18 mouse cellular contexts compared by ENCODE assay signal in the genomic region with DNA sequence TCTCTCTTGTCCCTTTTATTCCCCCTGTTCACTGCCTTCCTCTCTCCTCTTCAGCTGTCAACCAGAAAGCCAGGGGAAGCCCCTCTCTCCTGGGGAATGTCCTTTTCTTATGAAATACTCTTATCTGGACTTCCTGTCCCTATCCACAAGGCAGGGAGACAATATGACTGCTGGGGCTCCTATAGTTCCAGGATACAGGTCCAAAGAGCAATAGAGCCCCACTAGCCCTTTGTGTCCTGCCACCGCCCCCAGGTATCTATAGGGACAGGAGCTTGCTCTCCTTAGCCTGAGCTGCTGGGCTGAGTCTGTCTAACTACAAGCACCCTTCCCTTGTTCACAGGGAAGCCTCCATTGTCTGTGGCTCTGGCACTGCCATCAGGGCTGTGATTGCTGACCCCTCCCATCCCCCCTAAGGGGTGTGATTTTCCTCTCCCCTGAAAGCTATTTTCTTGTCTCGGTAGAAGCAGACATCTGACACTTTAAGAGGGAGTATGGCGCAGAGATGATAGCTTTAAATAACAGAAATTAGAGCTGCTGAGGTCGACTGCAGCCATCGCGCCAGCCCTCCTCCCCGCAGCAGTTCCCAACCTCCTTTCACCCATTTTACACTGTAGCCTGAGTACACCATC. TPM values are rescaled to one million over a fixed set of nuclear protein-coding genes. Genes with fewer than 3 reads are reported as not detected.
A peak's percentile ranks its signal among the peaks of the same experiment; 100 is the strongest.
DNase-seq lines count a peak whose midpoint lies in the region; ATAC-seq lines count a peak whose summit lies in the region.
"Had no signal": no experiment of that assay in that cellular context is flagged by ENCODE, and none has a peak within 500 bp of the region (broad histone marks: within the 10 kb centered on the region; RNA-seq: fewer than 3 reads in every experiment).

No protein-coding gene starts in this region.

- H3K27me3 ChIP-seq in heart, embryonic 10.5 days (ENCODE audit: insufficient read depth, poor library complexity, severe bottlenecking) = peaks cover 77% of the 10 kb centered on the region
- no peaks in the 10 kb centered on the region for H3K27me3 ChIP-seq in forebrain, embryonic 14.5 days (replicated peaks; ENCODE audit: control insufficient read depth, insufficient read depth, low read length)
- H3K27me3 ChIP-seq in intestine, embryonic 16.5 days (replicated peaks; ENCODE audit: control insufficient read depth, insufficient read depth, low read length) = 0 out of 2 replicates have a peak, but pooled peaks cover 5% of the 10 kb centered on the region
- H3K27me3 ChIP-seq in neural tube, embryonic 12.5 days (replicated peaks) = peaks cover 39% of the 10 kb centered on the region

- no peak for DNase-seq in heart, embryonic 10.5 days (ENCODE audit: low spot score)
- DNase-seq in heart, postnatal 25 days (ENCODE audit: low spot score) = no peak
- DNase-seq in forebrain, embryonic 14.5 days (ENCODE audit: low spot score) = peak; percentile 77
- no peak for DNase-seq in heart, postnatal 4 days
- no peak for DNase-seq in right cerebral cortex, adult 2 months (ENCODE audit: low spot score in 2 of 2)
- no peak for DNase-seq in layer of hippocampus, adult 9-11 months
- DNase-seq: adrenal gland, postnatal 14 days; embryo, embryonic 11 days; heart, adult 18-20 months; heart, postnatal 36 days; kidney, postnatal 25 days; lung, embryonic 14.5 days had no signal

- 13% methylated on average over 7 of the region's 7 CpGs for WGBS in heart, embryonic 10.5 days
- 30% methylated on average over 7 of the region's 7 CpGs for WGBS in forebrain, embryonic 14.5 days
- 42% methylated on average over 7 of the region's 7 CpGs for WGBS in intestine, embryonic 16.5 days
- WGBS in neural tube, embryonic 12.5 days = 17% methylated on average over 7 of the region's 7 CpGs

- no peaks in the 10 kb centered on the region for H3K9me3 ChIP-seq in heart, embryonic 10.5 days
- H3K9me3 ChIP-seq in forebrain, embryonic 14.5 days (replicated peaks; ENCODE audit: control insufficient read depth, low read length) = no peaks in the 10 kb centered on the region
- H3K9me3 ChIP-seq in intestine, embryonic 16.5 days (ENCODE audit: control insufficient read depth, low read length) = no peaks in the 10 kb centered on the region
- H3K9me3 ChIP-seq in neural tube, embryonic 12.5 days = no peaks in the 10 kb centered on the region

- peak overlapping the region; percentile 67 for H3K27ac ChIP-seq in heart, embryonic 10.5 days
- peak overlapping the region; percentile 99 for H3K27ac ChIP-seq in forebrain, embryonic 14.5 days (ENCODE audit: low read depth, low read length)
- H3K27ac ChIP-seq in intestine, embryonic 16.5 days (ENCODE audit: low read length) = peak overlapping the region; percentile 77
- H3K27ac ChIP-seq in neural tube, embryonic 12.5 days = peak overlapping the region; percentile 22; the same call in 1 of the 2 replicates
- H3K27ac ChIP-seq: stomach, postnatal 0 days had no signal

- H3K4me1 ChIP-seq in heart, embryonic 10.5 days = peaks cover 71% of the 10 kb centered on the region
- H3K4me1 ChIP-seq in forebrain, embryonic 14.5 days (ENCODE audit: control insufficient read depth, insufficient read depth, low read length) = peaks cover 66% of the 10 kb centered on the region
- peaks cover 36% of the 10 kb centered on the region for H3K4me1 ChIP-seq in intestine, embryonic 16.5 days (ENCODE audit: control insufficient read depth, insufficient read depth, low read length)
- peaks cover 59% of the 10 kb centered on the region for H3K4me1 ChIP-seq in neural tube, embryonic 12.5 days

- intact Hi-C loops in heart, postnatal 25 days (cut with DNase I) = no loop called here

- H3K9ac ChIP-seq in forebrain, embryonic 14.5 days (ENCODE audit: low read length) = peak overlapping the region; percentile 13
- H3K9ac ChIP-seq in intestine, embryonic 16.5 days (ENCODE audit: low read depth, low read length) = peak overlapping the region; percentile 46; the same call in 1 of the 2 replicates
- H3K9ac ChIP-seq in neural tube, embryonic 12.5 days = no peak overlapping the region
- H3K9ac ChIP-seq: lung, embryonic 14.5 days had no signal

- no peak overlapping the region for H3K4me2 ChIP-seq in forebrain, embryonic 14.5 days (ENCODE audit: low read length)
- H3K4me2 ChIP-seq in intestine, embryonic 16.5 days (ENCODE audit: low read depth, low read length) = peak overlapping the region; percentile 15; the same call in 1 of the 2 replicates
- H3K4me2 ChIP-seq in neural tube, embryonic 12.5 days (replicated peaks) = no peak overlapping the region
- H3K4me2 ChIP-seq: lung, embryonic 14.5 days had no signal

- no peaks in the 10 kb centered on the region for H3K36me3 ChIP-seq in heart, embryonic 10.5 days
- no peaks in the 10 kb centered on the region for H3K36me3 ChIP-seq in forebrain, embryonic 14.5 days (ENCODE audit: control insufficient read depth, insufficient read depth, low read length)
- H3K36me3 ChIP-seq in intestine, embryonic 16.5 days (ENCODE audit: control insufficient read depth, insufficient read depth, low read length) = no peaks in the 10 kb centered on the region
- H3K36me3 ChIP-seq in neural tube, embryonic 12.5 days = no peaks in the 10 kb centered on the region

- no peak for ATAC-seq in forebrain, embryonic 14.5 days
- ATAC-seq in intestine, embryonic 16.5 days = peak; percentile 54
- ATAC-seq in neural tube, embryonic 12.5 days (ENCODE audit: low FRiP score, low read depth) = no peak

- H3K4me3 ChIP-seq in heart, embryonic 10.5 days = no peak overlapping the region
- H3K4me3 ChIP-seq in forebrain, embryonic 14.5 days (ENCODE audit: low read depth, low read length) = no peak overlapping the region
- H3K4me3 ChIP-seq in intestine, embryonic 16.5 days (ENCODE audit: low read length) = no peak overlapping the region
- no peak overlapping the region for H3K4me3 ChIP-seq in neural tube, embryonic 12.5 days

RNA-seq across cellular contexts. Expression of a gene that starts 3.2 kb away (rescaled TPM):
- polyA plus RNA-seq in heart, embryonic 10.5 days (2016; fragmentation: Nextera tagmentation; extraction: Ambion mirVana) = 0.07 TPM in 1 of 2 replicates, not detected in the other
- not detected for total RNA-seq in heart, postnatal 25 days (2021)
- 0.48 and 1.1 TPM in 2 replicates for polyA plus RNA-seq in forebrain, embryonic 14.5 days (2014; fragmentation: Nextera tagmentation; extraction: Ambion mirVana)
- 0.39 and 0.82 TPM in 2 replicates for polyA plus RNA-seq in intestine, embryonic 16.5 days (2015; fragmentation: Nextera tagmentation; extraction: Ambion mirVana)
- polyA plus RNA-seq in neural tube, embryonic 12.5 days (2016; fragmentation: Nextera tagmentation; extraction: Ambion mirVana) = 0.70 and 1.3 TPM in 2 replicates
- total RNA-seq in heart, postnatal 4 days (2021) = not detected
- total RNA-seq: adrenal gland, postnatal 14 days; heart, postnatal 36 days; megakaryocyte, adult 5-6 weeks; neutrophil, adult 5-6 weeks had no signal
- polyA plus RNA-seq: lung, embryonic 14.5 days; small intestine, adult 2 months; stomach, postnatal 0 days had no signal

RNA-seq across cellular contexts. Expression of a gene that starts 51.8 kb away (rescaled TPM):
- 2.7 and 16.3 TPM in 2 replicates for polyA plus RNA-seq in heart, embryonic 10.5 days (2016; fragmentation: Nextera tagmentation; extraction: Ambion mirVana)
- 1 to 10 TPM in 1 of 2 experiments, under 1 TPM in 1; 0.23 to 1.0 TPM for total RNA-seq in heart, postnatal 25 days (2021)
- 9.9 and 11.1 TPM in 2 replicates for polyA plus RNA-seq in forebrain, embryonic 14.5 days (2014; fragmentation: Nextera tagmentation; extraction: Ambion mirVana)
- polyA plus RNA-seq in intestine, embryonic 16.5 days (2015; fragmentation: Nextera tagmentation; extraction: Ambion mirVana) = 2.6 and 3.3 TPM in 2 replicates
- 40.5 and 46.6 TPM in 2 replicates for polyA plus RNA-seq in neural tube, embryonic 12.5 days (2016; fragmentation: Nextera tagmentation; extraction: Ambion mirVana)
- total RNA-seq in heart, postnatal 4 days (2021) = under 1 TPM; 0.11 to 0.26 TPM
- total RNA-seq: megakaryocyte, adult 5-6 weeks; neutrophil, adult 5-6 weeks had no signal

Comparison
In these comparisons a context has a peak if more than half of its experiments do, and no peak if none do; other contexts are left out.
1. H3K27ac ChIP-seq: peak in every context shown above with its lines; median percentile 99 in forebrain, embryonic 14.5 days; 77 in intestine, embryonic 16.5 days; 67 in heart, embryonic 10.5 days; 22 in neural tube, embryonic 12.5 days.